Mouse (Mus musculus): ENCODE measurements at regions not wholly inside any gene's neighbourhood (a gene's known extent, or its start where the extent isn't known, plus 50 kb on each side); places are given as distances from the start of the nearest gene placed in this dataset.
A peak's percentile ranks its signal among the peaks of the same experiment; 100 is the strongest.

DNA sequence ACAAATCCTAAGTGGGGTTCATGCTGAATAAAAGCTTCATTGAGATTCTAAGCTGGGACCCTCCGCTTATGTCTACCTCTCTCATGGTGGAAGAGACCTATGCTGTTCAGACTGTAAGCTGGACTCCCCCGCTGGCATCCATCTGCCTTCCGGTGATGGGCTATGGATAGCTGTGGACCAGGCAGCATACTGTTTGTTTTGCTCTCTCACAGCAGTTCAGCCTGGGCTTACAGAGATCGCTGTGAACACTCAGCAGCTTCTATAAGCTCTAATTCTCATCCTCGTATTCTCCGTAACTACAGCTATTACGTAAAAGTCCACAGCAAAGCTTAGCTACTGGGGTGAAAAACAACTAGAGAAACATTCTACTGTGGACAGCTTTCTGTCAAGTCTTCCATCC, 97.5 kb upstream of the Galnt5 start:
- WGBS: 92% methylated on average over 7 of the region's 7 CpGs
- Histone ChIP-seq H3K9ac (ENCODE audit: low read length) (no peak overlapping the region), H3K27me3 (ENCODE audit: control insufficient read depth, insufficient read depth, low read length) (no peaks in the 10 kb centered on the region), H3K27ac (ENCODE audit: low read depth, low read length) (no peak overlapping the region), H3K4me2 (ENCODE audit: low read depth) (no peak overlapping the region), H3K4me3 (ENCODE audit: low read depth, low read length) (no peak overlapping the region), H3K4me1 (ENCODE audit: control insufficient read depth, insufficient read depth, low read length) (no peaks in the 10 kb centered on the region), H3K9me3 (ENCODE audit: control insufficient read depth, low read length) (no peaks in the 10 kb centered on the region), H3K36me3 (ENCODE audit: control insufficient read depth, insufficient read depth, low read length) (no peaks in the 10 kb centered on the region)
- no peak for ATAC-seq (ENCODE audit: insufficient read depth, low FRiP score, low TSS enrichment)
- DNase-seq (ENCODE audit: low spot score): no peak

GRCm38 (mm10) chr2:57900580-57901247, 97.0 kb upstream of the Galnt5 start:
- WGBS: 88% methylated on average over 9 of the region's 9 CpGs
- DNase-seq (ENCODE audit: low spot score) (no peak), ATAC-seq (ENCODE audit: insufficient read depth, low FRiP score, low TSS enrichment) (no peak)
- Histone ChIP-seq H3K4me1 (ENCODE audit: control insufficient read depth, insufficient read depth, low read length) (no peaks in the 10 kb centered on the region), H3K27me3 (ENCODE audit: control insufficient read depth, insufficient read depth, low read length) (no peaks in the 10 kb centered on the region), H3K27ac (ENCODE audit: low read depth, low read length) (no peak overlapping the region), H3K4me2 (ENCODE audit: low read depth) (no peak overlapping the region), H3K36me3 (ENCODE audit: control insufficient read depth, insufficient read depth, low read length) (no peaks in the 10 kb centered on the region), H3K9ac (ENCODE audit: low read length) (no peak overlapping the region), H3K9me3 (ENCODE audit: control insufficient read depth, low read length) (no peaks in the 10 kb centered on the region), H3K4me3 (ENCODE audit: low read depth, low read length) (no peak overlapping the region)

GRCm38 (mm10) chr2:57905184-57905583, 92.5 kb upstream of the Galnt5 start:
- H3K9ac ChIP-seq (ENCODE audit: low read length): no peak overlapping the region
- no peak overlapping the region for H3K4me3 ChIP-seq (ENCODE audit: low read depth, low read length)
- H3K36me3 ChIP-seq (ENCODE audit: control insufficient read depth, insufficient read depth, low read length): no peaks in the 10 kb centered on the region
- DNase-seq (ENCODE audit: low spot score): no peak
- H3K4me1 ChIP-seq (ENCODE audit: control insufficient read depth, insufficient read depth, low read length): no peaks in the 10 kb centered on the region
- H3K9me3 ChIP-seq (ENCODE audit: control insufficient read depth, low read length): no peaks in the 10 kb centered on the region
- H3K27me3 ChIP-seq (ENCODE audit: control insufficient read depth, insufficient read depth, low read length): no peaks in the 10 kb centered on the region
- H3K4me2 ChIP-seq (ENCODE audit: low read depth): no peak overlapping the region
- 96% methylated on average over 2 of the region's 2 CpGs for WGBS
- no peak overlapping the region for H3K27ac ChIP-seq (ENCODE audit: low read depth, low read length)
- ATAC-seq (ENCODE audit: insufficient read depth, low FRiP score, low TSS enrichment): no peak

- Histone ChIP-seq H3K4me2 (ENCODE audit: low read depth) (no peak overlapping the region), H3K4me3 (ENCODE audit: low read depth, low read length) (no peak overlapping the region), H3K36me3 (ENCODE audit: control insufficient read depth, insufficient read depth, low read length) (no peaks in the 10 kb centered on the region), H3K27me3 (ENCODE audit: control insufficient read depth, insufficient read depth, low read length) (no peaks in the 10 kb centered on the region), H3K9ac (ENCODE audit: low read length) (no peak overlapping the region), H3K9me3 (ENCODE audit: control insufficient read depth, low read length) (no peaks in the 10 kb centered on the region), H3K4me1 (ENCODE audit: control insufficient read depth, insufficient read depth, low read length) (no peaks in the 10 kb centered on the region), H3K27ac (ENCODE audit: low read depth, low read length) (no peak overlapping the region)
- DNase-seq (ENCODE audit: low spot score): no peak
- ATAC-seq (ENCODE audit: insufficient read depth, low FRiP score, low TSS enrichment): no peak
- WGBS: 91% methylated on average over 5 of the region's 5 CpGs
These were observed 90.7 kb upstream of the Galnt5 start for GRCm38 (mm10) chr2:57906939-57907338.

DNA sequence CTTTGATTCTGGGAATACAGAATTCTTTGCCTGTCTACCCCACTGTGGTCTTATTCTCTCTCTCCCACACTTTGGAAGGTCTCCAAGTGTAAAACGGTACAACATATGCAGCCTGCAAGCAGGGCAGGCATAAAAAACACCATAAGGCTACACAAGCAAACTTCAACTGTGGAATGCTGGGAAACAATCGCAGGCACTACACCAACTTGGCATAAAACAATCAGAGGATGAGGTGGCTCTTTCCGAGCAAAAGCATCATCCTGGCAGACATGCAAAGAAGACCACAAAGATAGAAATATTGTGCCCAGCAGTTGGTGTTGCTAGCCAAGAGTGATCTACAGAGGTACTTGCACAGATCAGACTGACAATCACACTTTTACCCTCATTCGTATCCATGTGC, 88.0 kb upstream of the Galnt5 start:
- Histone ChIP-seq H3K27me3 (ENCODE audit: control insufficient read depth, insufficient read depth, low read length) (no peaks in the 10 kb centered on the region), H3K9me3 (ENCODE audit: control insufficient read depth, low read length) (no peaks in the 10 kb centered on the region), H3K4me3 (ENCODE audit: low read depth, low read length) (no peak overlapping the region), H3K27ac (ENCODE audit: low read depth, low read length) (no peak overlapping the region), H3K4me2 (ENCODE audit: low read depth) (no peak overlapping the region), H3K9ac (ENCODE audit: low read length) (no peak overlapping the region), H3K36me3 (ENCODE audit: control insufficient read depth, insufficient read depth, low read length) (no peaks in the 10 kb centered on the region), H3K4me1 (ENCODE audit: control insufficient read depth, insufficient read depth, low read length) (no peaks in the 10 kb centered on the region)
- DNase-seq (ENCODE audit: low spot score) (no peak), ATAC-seq (ENCODE audit: insufficient read depth, low FRiP score, low TSS enrichment) (no peak)
- WGBS: 88% methylated on average over 4 of the region's 4 CpGs

- Histone ChIP-seq H3K4me1 (ENCODE audit: control insufficient read depth, insufficient read depth, low read length) (no peaks in the 10 kb centered on the region), H3K4me2 (ENCODE audit: low read depth) (no peak overlapping the region), H3K36me3 (ENCODE audit: control insufficient read depth, insufficient read depth, low read length) (no peaks in the 10 kb centered on the region), H3K9me3 (ENCODE audit: control insufficient read depth, low read length) (no peaks in the 10 kb centered on the region), H3K4me3 (ENCODE audit: low read depth, low read length) (no peak overlapping the region), H3K9ac (ENCODE audit: low read length) (no peak overlapping the region), H3K27me3 (ENCODE audit: control insufficient read depth, insufficient read depth, low read length) (no peaks in the 10 kb centered on the region), H3K27ac (ENCODE audit: low read depth, low read length) (no peak overlapping the region)
- 86% methylated on average over 15 of the region's 15 CpGs for WGBS
- ATAC-seq (ENCODE audit: insufficient read depth, low FRiP score, low TSS enrichment) (no peak), DNase-seq (ENCODE audit: low spot score) (no peak)
These were observed 81.2 kb upstream of the Galnt5 start for GRCm38 (mm10) chr2:57916375-57917023.

- Histone ChIP-seq H3K9ac (ENCODE audit: low read length) (no peak overlapping the region), H3K27me3 (ENCODE audit: control insufficient read depth, insufficient read depth, low read length) (no peaks in the 10 kb centered on the region), H3K4me2 (ENCODE audit: low read depth) (no peak overlapping the region), H3K4me3 (ENCODE audit: low read depth, low read length) (no peak overlapping the region), H3K4me1 (ENCODE audit: control insufficient read depth, insufficient read depth, low read length) (no peaks in the 10 kb centered on the region), H3K9me3 (ENCODE audit: control insufficient read depth, low read length) (no peaks in the 10 kb centered on the region), H3K36me3 (ENCODE audit: control insufficient read depth, insufficient read depth, low read length) (no peaks in the 10 kb centered on the region), H3K27ac (ENCODE audit: low read depth, low read length) (no peak overlapping the region)
- ATAC-seq (ENCODE audit: insufficient read depth, low FRiP score, low TSS enrichment) (no peak), DNase-seq (ENCODE audit: low spot score) (no peak)
- WGBS: 91% methylated on average over 6 of the region's 6 CpGs
These were observed 80.0 kb upstream of the Galnt5 start for GRCm38 (mm10) chr2:57917721-57918120.

DNA sequence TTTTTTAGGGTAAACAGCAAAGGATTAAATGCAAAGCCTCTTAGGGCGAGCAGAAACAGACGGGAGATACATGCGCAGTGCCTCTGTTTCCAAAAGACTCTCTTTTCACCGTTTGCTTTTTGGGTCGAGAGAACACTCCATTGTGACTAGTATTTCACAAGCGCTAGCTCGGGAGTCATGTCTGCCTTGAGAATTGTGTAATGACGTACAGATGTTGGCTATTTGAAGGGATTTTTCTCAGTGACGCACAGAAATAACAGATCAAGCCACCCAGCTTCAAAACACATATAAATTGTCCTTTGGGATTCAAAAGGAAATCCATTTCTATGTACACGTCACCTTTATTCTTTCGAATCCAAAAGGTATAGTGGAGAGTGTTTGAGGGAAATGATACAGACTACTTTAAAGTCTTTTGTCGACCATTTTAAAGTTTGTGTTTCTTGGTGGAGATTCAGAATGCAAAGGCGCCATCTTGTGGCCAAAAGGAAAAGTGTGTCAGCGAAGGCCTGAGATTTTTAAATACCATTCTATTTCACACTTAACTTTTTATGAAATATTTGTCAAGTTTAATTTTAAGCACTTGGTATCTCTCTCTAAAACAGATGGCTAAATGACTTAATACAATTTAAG, 78.5 kb upstream of the Galnt5 start:
- no peaks in the 10 kb centered on the region for H3K4me1 ChIP-seq (ENCODE audit: control insufficient read depth, insufficient read depth, low read length)
- H3K27ac ChIP-seq (ENCODE audit: low read depth, low read length): no peak overlapping the region
- no peak overlapping the region for H3K4me3 ChIP-seq (ENCODE audit: low read depth, low read length)
- WGBS: 52% methylated on average over 14 of the region's 14 CpGs
- no peak overlapping the region for H3K9ac ChIP-seq (ENCODE audit: low read length)
- no peak for ATAC-seq (ENCODE audit: insufficient read depth, low FRiP score, low TSS enrichment)
- H3K4me2 ChIP-seq (ENCODE audit: low read depth): no peak overlapping the region
- no peaks in the 10 kb centered on the region for H3K27me3 ChIP-seq (ENCODE audit: control insufficient read depth, insufficient read depth, low read length)
- DNase-seq (ENCODE audit: low spot score): peak; percentile 60
- H3K36me3 ChIP-seq (ENCODE audit: control insufficient read depth, insufficient read depth, low read length): no peaks in the 10 kb centered on the region
- H3K9me3 ChIP-seq (ENCODE audit: control insufficient read depth, low read length): no peaks in the 10 kb centered on the region
